8 mouse cellular contexts compared by ENCODE assay signal in the genomic region with DNA sequence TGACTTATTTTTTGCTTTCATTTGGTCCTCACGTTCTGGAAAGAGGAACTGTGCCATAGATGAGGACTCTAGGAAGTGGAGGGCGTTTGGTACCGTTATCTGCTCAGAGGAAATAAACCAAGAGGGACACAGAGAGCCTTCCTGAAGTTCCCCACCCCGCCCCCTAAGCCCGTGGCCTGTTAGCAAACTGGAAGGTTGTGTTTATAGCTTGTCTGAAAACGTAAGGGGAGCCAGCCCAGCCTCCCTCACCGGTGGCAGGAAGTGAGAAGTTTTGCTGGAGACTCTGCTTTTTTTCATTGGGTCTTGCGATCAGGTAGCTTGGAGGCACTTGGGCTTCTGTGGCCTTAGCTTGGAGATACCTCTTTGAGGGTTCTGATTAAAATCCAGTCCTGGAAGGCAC. TPM values are rescaled to one million over a fixed set of nuclear protein-coding genes. Genes with fewer than 3 reads are reported as not detected.
DNase-seq lines count a peak whose midpoint lies in the region; ATAC-seq and TF ChIP-seq lines count a peak whose summit lies in the region.

No protein-coding gene starts in this region.

- no peak for TF ChIP-seq CTCF in stomach, postnatal 0 days (IDR thresholded peaks at IDR 0.05; ENCODE audit: low read depth)

- 0 out of 2 replicates have a peak overlapping the region, but pooled peaks have one; percentile 21 for H3K9ac ChIP-seq in forebrain, embryonic 11.5 days (ENCODE audit: low read length)
- peak overlapping the region; percentile 66; the same call in 1 of the 2 replicates for H3K9ac ChIP-seq in limb, embryonic 14.5 days (ENCODE audit: low read depth, low read length, severe bottlenecking)
- peak overlapping the region; percentile 87 for H3K9ac ChIP-seq in midbrain, embryonic 13.5 days (replicated peaks)
- H3K9ac ChIP-seq in stomach, postnatal 0 days (ENCODE audit: low read length), result no peak overlapping the region

- H3K4me2 ChIP-seq in forebrain, embryonic 11.5 days (ENCODE audit: low read depth, low read length, severe bottlenecking), result peak overlapping the region; percentile 84
- peak overlapping the region; percentile 91 for H3K4me2 ChIP-seq in limb, embryonic 14.5 days (replicated peaks; ENCODE audit: low read depth, low read length, severe bottlenecking)
- H3K4me2 ChIP-seq in midbrain, embryonic 13.5 days (replicated peaks), result peak overlapping the region; percentile 79
- peak overlapping the region; percentile 97 for H3K4me2 ChIP-seq in stomach, postnatal 0 days (replicated peaks; ENCODE audit: low read depth)

- no peaks in the 10 kb centered on the region for H3K36me3 ChIP-seq in forebrain, embryonic 11.5 days (ENCODE audit: control insufficient read depth, insufficient read depth, low read length)
- no peaks in the 10 kb centered on the region for H3K36me3 ChIP-seq in hindbrain, embryonic 10.5 days
- H3K36me3 ChIP-seq in limb, embryonic 14.5 days (ENCODE audit: control insufficient read depth, insufficient read depth, low read length), result no peaks in the 10 kb centered on the region
- no peaks in the 10 kb centered on the region for H3K36me3 ChIP-seq in midbrain, embryonic 13.5 days
- H3K36me3 ChIP-seq in stomach, postnatal 0 days (ENCODE audit: control insufficient read depth, insufficient read depth, low read length), result no peaks in the 10 kb centered on the region

- 3% methylated on average over 8 of the region's 8 CpGs for WGBS in forebrain, embryonic 11.5 days
- 6% methylated on average over 8 of the region's 8 CpGs for WGBS in hindbrain, embryonic 10.5 days
- 1% methylated on average over 8 of the region's 8 CpGs for WGBS in limb, embryonic 14.5 days
- 5% methylated on average over 8 of the region's 8 CpGs for WGBS in midbrain, embryonic 13.5 days
- 7% methylated on average over 8 of the region's 8 CpGs for WGBS in stomach, postnatal 0 days

- TF ChIP-seq POLR2A in limb, embryonic 14.5 days (IDR thresholded peaks at IDR 0.05; ENCODE audit: borderline replicate concordance, extremely low read depth, insufficient read depth, insufficient read length), result no peak

- H3K27me3 ChIP-seq in forebrain, embryonic 11.5 days (ENCODE audit: control insufficient read depth, insufficient read depth, low read length), result no peaks in the 10 kb centered on the region; the same call in 1 of the 2 replicates
- peaks cover 16% of the 10 kb centered on the region for H3K27me3 ChIP-seq in hindbrain, embryonic 10.5 days (ENCODE audit: insufficient read depth, poor library complexity, severe bottlenecking)
- no peaks in the 10 kb centered on the region for H3K27me3 ChIP-seq in limb, embryonic 14.5 days (ENCODE audit: control insufficient read depth, insufficient read depth, low read length)
- H3K27me3 ChIP-seq in midbrain, embryonic 13.5 days, result peaks cover 6% of the 10 kb centered on the region; the same call in 1 of the 2 replicates
- no peaks in the 10 kb centered on the region; the same call in 1 of the 2 replicates for H3K27me3 ChIP-seq in stomach, postnatal 0 days (ENCODE audit: control insufficient read depth, insufficient read depth, low read length)

- H3K9me3 ChIP-seq in forebrain, embryonic 11.5 days (ENCODE audit: control insufficient read depth, low read length), result no peaks in the 10 kb centered on the region
- no peaks in the 10 kb centered on the region for H3K9me3 ChIP-seq in hindbrain, embryonic 10.5 days
- no peaks in the 10 kb centered on the region for H3K9me3 ChIP-seq in limb, embryonic 14.5 days (ENCODE audit: control insufficient read depth, low read length)
- H3K9me3 ChIP-seq in midbrain, embryonic 13.5 days, result no peaks in the 10 kb centered on the region
- H3K9me3 ChIP-seq in stomach, postnatal 0 days (ENCODE audit: control insufficient read depth, low read length), result no peaks in the 10 kb centered on the region

- no peak overlapping the region for H3K27ac ChIP-seq in forebrain, embryonic 11.5 days (ENCODE audit: low read depth, low read length)
- H3K27ac ChIP-seq in hindbrain, embryonic 10.5 days, result peak overlapping the region; percentile 91
- no peak overlapping the region for H3K27ac ChIP-seq in limb, embryonic 14.5 days (replicated peaks; ENCODE audit: low read depth, low read length)
- H3K27ac ChIP-seq in midbrain, embryonic 13.5 days, result peak overlapping the region; percentile 32; the same call in 1 of the 2 replicates
- H3K27ac ChIP-seq in stomach, postnatal 0 days (replicated peaks), result no peak overlapping the region

- DNase-seq in 416B (ENCODE audit: low read depth), result peak; percentile 91
- peak; percentile 12 for DNase-seq in R1 (ENCODE audit: low read depth, low spot score)
- DNase-seq in forebrain, embryonic 11.5 days (ENCODE audit: low spot score), result no peak
- DNase-seq in hindbrain, embryonic 10.5 days (ENCODE audit: low spot score), result peak; percentile 25
- no peak for DNase-seq in limb, embryonic 14.5 days (ENCODE audit: low spot score)
- DNase-seq in stomach, postnatal 0 days (ENCODE audit: low spot score), result peak; percentile 15
- DNase-seq in right cerebral cortex, postnatal 10 days (ENCODE audit: low spot score in 2 of 2), result no peak

- peak overlapping the region; percentile 67 for H3K4me3 ChIP-seq in forebrain, embryonic 11.5 days (ENCODE audit: low read depth, low read length)
- H3K4me3 ChIP-seq in hindbrain, embryonic 10.5 days, result peak overlapping the region; percentile 83
- peak overlapping the region; percentile 66 for H3K4me3 ChIP-seq in limb, embryonic 14.5 days (replicated peaks; ENCODE audit: low read length)
- H3K4me3 ChIP-seq in midbrain, embryonic 13.5 days (replicated peaks), result peak overlapping the region; percentile 75
- H3K4me3 ChIP-seq in stomach, postnatal 0 days (ENCODE audit: low read depth, low read length), result peak overlapping the region; percentile 68

- TF ChIP-seq EP300 in stomach, postnatal 0 days (optimal IDR thresholded peaks at IDR 0.05), result no peak

- no peak for ATAC-seq in forebrain, embryonic 11.5 days (replicated peaks; ENCODE audit: low FRiP score)
- no peak for ATAC-seq in limb, embryonic 14.5 days (ENCODE audit: low FRiP score, low read depth)
- ATAC-seq in midbrain, embryonic 13.5 days, result no peak
- ATAC-seq in stomach, postnatal 0 days (ENCODE audit: low FRiP score, low TSS enrichment), result no peak

- H3K4me1 ChIP-seq in forebrain, embryonic 11.5 days (replicated peaks; ENCODE audit: control insufficient read depth, insufficient read depth, low read length), result no peaks in the 10 kb centered on the region; the same call in 1 of the 2 replicates
- peaks cover 26% of the 10 kb centered on the region for H3K4me1 ChIP-seq in hindbrain, embryonic 10.5 days (replicated peaks)
- no peaks in the 10 kb centered on the region for H3K4me1 ChIP-seq in limb, embryonic 14.5 days (ENCODE audit: control insufficient read depth, insufficient read depth, low read length)
- peaks cover 27% of the 10 kb centered on the region for H3K4me1 ChIP-seq in midbrain, embryonic 13.5 days (replicated peaks)
- H3K4me1 ChIP-seq in stomach, postnatal 0 days (replicated peaks; ENCODE audit: control insufficient read depth, insufficient read depth), result no peaks in the 10 kb centered on the region

RNA-seq across cellular contexts. Expression of a gene that starts 1.2 kb away (rescaled TPM):
- polyA plus RNA-seq in forebrain, embryonic 11.5 days (2014; fragmentation: Nextera tagmentation; extraction: Ambion mirVana), result 7.9 and 9.2 TPM in 2 replicates
- polyA plus RNA-seq in hindbrain, embryonic 10.5 days (2016; fragmentation: Nextera tagmentation; extraction: Ambion mirVana), result 8.9 and 12.2 TPM in 2 replicates
- polyA plus RNA-seq in limb, embryonic 14.5 days (2012; rRNA removed), result 9.5 and 10.8 TPM in 2 replicates
- polyA plus RNA-seq in limb, embryonic 14.5 days (2014; fragmentation: Nextera tagmentation; extraction: Ambion mirVana), result 26.1 and 33.0 TPM in 2 replicates
- polyA plus RNA-seq in midbrain, embryonic 13.5 days (2015; fragmentation: Nextera tagmentation; extraction: Ambion mirVana), result 32.6 TPM in 2 replicates
- polyA plus RNA-seq in stomach, postnatal 0 days (2015; fragmentation: Nextera tagmentation; extraction: Ambion mirVana), result 20.2 and 20.4 TPM in 2 replicates

Comparison
In these comparisons a context has a peak if more than half of its experiments do, and no peak if none do; other contexts are left out.
1. DNase-seq: peak in 416B (single experiment), R1 (single experiment), hindbrain, embryonic 10.5 days (single experiment) and stomach, postnatal 0 days (single experiment); none in forebrain, embryonic 11.5 days (single experiment), limb, embryonic 14.5 days (single experiment) and right cerebral cortex, postnatal 10 days (0 of 2).
2. H3K27ac ChIP-seq: peak in hindbrain, embryonic 10.5 days (single experiment) and midbrain, embryonic 13.5 days (single experiment); none in forebrain, embryonic 11.5 days (single experiment), limb, embryonic 14.5 days (single experiment) and stomach, postnatal 0 days (single experiment).
3. Peak in every context shown above with its lines, with median percentiles within 50 percentile points of each other: H3K4me2 ChIP-seq and H3K4me3 ChIP-seq.